Mouse (Mus musculus): ENCODE measurements at regions not wholly inside any gene's neighbourhood (a gene's known extent, or its start where the extent isn't known, plus 50 kb on each side); places are given as distances from the start of the nearest gene placed in this dataset.

- Histone ChIP-seq H3K79me2 (ENCODE audit: control insufficient read depth, insufficient read depth, low read length, poor library complexity) (no peaks in the 10 kb centered on the region), H3K4me3 (ENCODE audit: control insufficient read depth in 1 of 2, insufficient read depth in 1 of 2, low read depth in 2 of 2, low read length in 2 of 2) (no peak overlapping the region), H3K27ac (ENCODE audit: control insufficient read depth, low read depth, low read length) (no peak overlapping the region), H3K9ac (ENCODE audit: control insufficient read depth, low read depth, low read length, poor library complexity, severe bottlenecking) (no peak overlapping the region), H3K27me3 (ENCODE audit: control insufficient read depth in 1 of 2, insufficient read depth in 2 of 2, low read length in 2 of 2) (peaks cover 0 to 4% of the 10 kb centered on the region in 2 experiments; a peak in 3 of 4 replicates), H3K4me1 (ENCODE audit: control insufficient read depth in 1 of 2, insufficient read depth in 2 of 2, low read length in 2 of 2) (no peaks in the 10 kb centered on the region), H3K9me3 (replicated peaks; ENCODE audit: insufficient read depth, low read length) (no peaks in the 10 kb centered on the region), H3K36me3 (ENCODE audit: control insufficient read depth in 1 of 2, insufficient read depth in 2 of 2, low read length in 2 of 2) (no peaks in the 10 kb centered on the region)
- DNase-seq (ENCODE audit: low read depth, low spot score): peak; percentile 70
- TF ChIP-seq CTCF (IDR thresholded peaks at IDR 0.05 in 2 of 3, conservative IDR thresholded peaks at IDR 0.05 in 1 of 3; ENCODE audit: control insufficient read depth in 1 of 3, insufficient read depth in 1 of 3, low read depth in 2 of 3, low read length in 3 of 3, poor library complexity in 1 of 3, severe bottlenecking in 1 of 3): peak; percentile 64 to 90 (median 85)
- peak; percentile 94 for TF ChIP-seq RAD21 (IDR thresholded peaks at IDR 0.05; ENCODE audit: low read depth, low read length)
- peak; percentile 87 for TF ChIP-seq SMC3 (IDR thresholded peaks at IDR 0.05; ENCODE audit: low read depth, low read length)
- peak; percentile 90 for TF ChIP-seq ZC3H11A (IDR thresholded peaks at IDR 0.05; ENCODE audit: low read depth, low read length)
- TF ChIP-seq NELFE (IDR thresholded peaks at IDR 0.05; ENCODE audit: low read depth, low read length): no peak
- TF ChIP-seq CHD1 (IDR thresholded peaks at IDR 0.05; ENCODE audit: low read depth, low read length): no peak
- no peak for TF ChIP-seq EP300 (IDR thresholded peaks at IDR 0.05; ENCODE audit: low read depth in 1 of 2, low read length in 2 of 2)
- no peak for TF ChIP-seq MYB (IDR thresholded peaks at IDR 0.05; ENCODE audit: low read depth, low read length)
Measured at GRCm38 (mm10) chr5:75871120-75871519, 107.1 kb downstream of the Kdr start.

GRCm38 (mm10) chr5:75870666-75871065 lies 107.6 kb downstream of the Kdr start:
- TF ChIP-seq ZNF384 (IDR thresholded peaks at IDR 0.05; ENCODE audit: low read depth, low read length): no peak
- TF ChIP-seq USF2 (IDR thresholded peaks at IDR 0.05; ENCODE audit: borderline replicate concordance in 1 of 2, insufficient read depth in 1 of 2, low read depth in 1 of 2, low read length in 2 of 2): no peak
- no peak for TF ChIP-seq NRF1 (IDR thresholded peaks at IDR 0.05; ENCODE audit: insufficient read depth, low read depth, low read length, poor library complexity, severe bottlenecking)
- no peak for TF ChIP-seq MAX (IDR thresholded peaks at IDR 0.05; ENCODE audit: low read length)
- no peak for TF ChIP-seq ETS1 (IDR thresholded peaks at IDR 0.05; ENCODE audit: low read depth, low read length)
- no peak for TF ChIP-seq TAL1 (IDR thresholded peaks at IDR 0.05; ENCODE audit: low read length)
- no peak for TF ChIP-seq GABPA (IDR thresholded peaks at IDR 0.05; ENCODE audit: low read depth, low read length)
- TF ChIP-seq MYC (IDR thresholded peaks at IDR 0.05; ENCODE audit: low read depth, low read length): no peak
- no peak for TF ChIP-seq TCF12 (IDR thresholded peaks at IDR 0.05; ENCODE audit: low read depth, low read length)
- TF ChIP-seq ZC3H11A (IDR thresholded peaks at IDR 0.05; ENCODE audit: low read depth, low read length): no peak
- no peak for TF ChIP-seq EP300 (IDR thresholded peaks at IDR 0.05; ENCODE audit: low read depth in 1 of 2, low read length in 2 of 2)
- no peak for TF ChIP-seq RCOR1 (IDR thresholded peaks at IDR 0.05; ENCODE audit: low read depth, low read length)
- no peak for TF ChIP-seq POLR2A (IDR thresholded peaks at IDR 0.05; ENCODE audit: control insufficient read depth in 1 of 2, insufficient read depth in 1 of 2, low read depth in 1 of 2, low read length in 2 of 2, poor library complexity in 1 of 2)
- TF ChIP-seq TBP (IDR thresholded peaks at IDR 0.05; ENCODE audit: low read depth, low read length): no peak
- no peak for TF ChIP-seq JUND (IDR thresholded peaks at IDR 0.05; ENCODE audit: low read depth, low read length)
- no peak for TF ChIP-seq KAT2A (conservative IDR thresholded peaks at IDR 0.05; ENCODE audit: low read depth, low read length)
- Histone ChIP-seq H3K4me3 (ENCODE audit: control insufficient read depth in 1 of 2, insufficient read depth in 1 of 2, low read depth in 2 of 2, low read length in 2 of 2) (no peak overlapping the region), H3K4me1 (ENCODE audit: control insufficient read depth in 1 of 2, insufficient read depth in 2 of 2, low read length in 2 of 2) (no peaks in the 10 kb centered on the region), H3K79me2 (ENCODE audit: control insufficient read depth, insufficient read depth, low read length, poor library complexity) (no peaks in the 10 kb centered on the region), H3K27me3 (ENCODE audit: control insufficient read depth in 1 of 2, insufficient read depth in 2 of 2, low read length in 2 of 2) (peaks cover 0 to 4% of the 10 kb centered on the region in 2 experiments; a peak in 3 of 4 replicates), H3K27ac (ENCODE audit: control insufficient read depth, low read depth, low read length) (no peak overlapping the region), H3K9ac (ENCODE audit: control insufficient read depth, low read depth, low read length, poor library complexity, severe bottlenecking) (no peak overlapping the region), H3K9me3 (replicated peaks; ENCODE audit: insufficient read depth, low read length) (no peaks in the 10 kb centered on the region), H3K36me3 (ENCODE audit: control insufficient read depth in 1 of 2, insufficient read depth in 2 of 2, low read length in 2 of 2) (no peaks in the 10 kb centered on the region)
- DNase-seq (ENCODE audit: low read depth, low spot score): no peak

Measured in MEL (cell line).